Mouse (Mus musculus): ENCODE measurements around the gene Efemp2. TPM values are rescaled to one million over a fixed set of nuclear protein-coding genes. Genes with fewer than 3 reads are reported as not detected.

Efemp2 gene
- polyA plus RNA-seq, 2 experiments from 2014 or later = 1.5 to 4.6 TPM

GRCm38 (mm10) chr19:5455037-5455436, 18.7 kb upstream of the Efemp2 start:
- no peak for ATAC-seq

GRCm38 (mm10) chr19:5455568-5455967, 18.2 kb upstream of the Efemp2 start:
- ATAC-seq = no peak

DNA sequence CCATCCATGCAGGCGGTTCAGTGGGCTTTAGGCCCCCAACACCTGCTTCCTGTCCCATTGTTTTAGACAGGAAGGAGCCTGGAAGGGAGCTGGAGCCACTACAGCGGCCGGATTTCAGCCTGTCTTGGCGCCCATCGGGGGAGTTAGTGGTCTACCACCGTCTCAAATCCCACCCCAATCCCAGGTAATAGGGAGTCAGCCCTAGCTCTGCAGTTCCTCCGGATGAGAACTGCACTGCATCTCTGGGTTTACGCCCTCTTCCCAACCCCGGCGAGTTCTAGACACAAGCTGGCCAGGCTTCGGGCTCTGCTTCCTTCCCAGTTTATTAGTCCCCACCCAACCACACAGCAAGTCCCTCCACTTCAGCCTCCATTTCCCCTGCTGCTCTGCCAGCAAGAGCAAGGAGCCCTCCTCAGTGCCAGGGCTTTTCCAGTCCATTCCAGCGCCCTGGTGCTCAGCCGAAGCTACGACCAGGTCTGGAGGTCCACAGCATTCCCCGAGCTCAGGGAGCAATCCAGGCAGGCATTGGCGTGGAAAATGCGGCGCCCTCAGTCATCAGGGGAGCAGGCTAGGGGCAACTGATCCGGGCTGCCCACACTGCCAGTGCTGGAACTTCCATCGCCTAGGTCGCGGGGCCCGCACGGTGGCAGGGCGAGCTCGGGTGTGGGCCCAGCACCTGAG, 17.4 kb upstream of the Efemp2 start:
- no peak for ATAC-seq

- ATAC-seq = peak; percentile 88
Observed at GRCm38 (mm10) chr19:5456922-5457745, 16.6 kb upstream of the Efemp2 start.

- peak; percentile 11 for ATAC-seq
Observed at GRCm38 (mm10) chr19:5457746-5458442, 15.9 kb upstream of the Efemp2 start, which contains the start of gene Ccdc85b. TSS of gene Ccdc85b (minus strand) at chr19:5457894.

DNA sequence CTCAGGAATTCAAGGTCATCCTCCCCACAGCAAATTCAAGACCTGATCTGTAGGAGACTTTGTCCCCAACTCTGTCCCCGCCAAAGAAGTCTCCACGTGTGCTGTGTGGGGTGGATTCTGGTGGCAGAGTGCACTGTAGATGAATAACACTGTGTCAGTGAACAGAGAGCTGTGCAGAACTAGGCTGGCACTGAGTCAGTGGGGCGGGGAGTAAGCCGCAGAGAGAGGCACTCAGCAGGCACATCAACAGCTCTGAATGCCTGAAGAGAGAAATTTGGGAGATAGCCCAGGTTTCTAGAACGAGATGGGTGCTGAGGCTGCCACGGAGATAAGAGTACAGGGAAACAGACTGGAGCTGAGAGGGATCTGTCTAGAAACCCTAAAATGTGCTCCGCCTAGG, 14.7 kb upstream of the Efemp2 start:
- no peak for ATAC-seq

GRCm38 (mm10) chr19:5459896-5460295, 13.9 kb upstream of the Efemp2 start:
- ATAC-seq = no peak

GRCm38 (mm10) chr19:5460465-5460911, 13.3 kb upstream of the Efemp2 start, which contains the start of gene Fibp:
TSS of gene Fibp (plus strand) at chr19:5460615.
- peak; percentile 68 for ATAC-seq

DNA sequence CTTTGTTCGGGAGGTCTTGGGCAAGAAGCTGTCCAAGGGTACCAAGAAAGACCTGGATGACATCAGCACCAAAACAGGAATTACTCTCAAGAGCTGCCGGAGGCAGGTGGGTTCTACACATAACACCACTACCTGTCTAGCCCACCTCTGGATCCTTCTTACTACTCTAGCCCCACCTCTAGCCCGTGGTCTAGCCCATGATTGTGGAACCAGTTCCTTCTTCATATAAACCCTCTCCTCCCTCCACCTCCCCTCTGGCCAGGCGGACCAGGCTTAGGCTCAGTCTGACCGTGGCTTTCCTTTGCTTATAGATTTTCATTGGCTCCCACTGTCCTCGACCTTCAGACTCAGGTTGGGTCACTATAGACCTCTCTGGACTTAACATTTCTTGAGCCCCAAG, 12.3 kb upstream of the Efemp2 start:
- ATAC-seq = no peak

DNA sequence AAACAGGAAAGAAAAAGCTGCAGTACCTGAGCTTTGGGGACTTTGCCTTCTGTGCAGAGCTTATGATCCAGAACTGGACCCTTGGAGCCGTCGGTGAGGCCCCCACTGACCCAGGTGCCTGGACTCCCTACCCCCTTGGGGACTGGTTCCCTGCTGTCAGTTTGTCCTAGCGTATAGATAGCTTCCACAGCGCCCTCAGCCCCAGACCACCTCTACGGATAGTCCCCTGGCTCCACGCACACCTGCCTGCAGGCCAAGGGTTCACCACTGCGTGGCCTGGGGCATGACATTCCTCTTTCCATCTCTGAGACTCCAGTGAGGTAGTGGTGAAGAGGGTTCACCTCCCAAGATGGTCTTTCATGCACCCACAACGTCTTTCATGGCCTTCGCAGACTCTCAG, 10.5 kb upstream of the Efemp2 start:
- ATAC-seq = no peak

DNA sequence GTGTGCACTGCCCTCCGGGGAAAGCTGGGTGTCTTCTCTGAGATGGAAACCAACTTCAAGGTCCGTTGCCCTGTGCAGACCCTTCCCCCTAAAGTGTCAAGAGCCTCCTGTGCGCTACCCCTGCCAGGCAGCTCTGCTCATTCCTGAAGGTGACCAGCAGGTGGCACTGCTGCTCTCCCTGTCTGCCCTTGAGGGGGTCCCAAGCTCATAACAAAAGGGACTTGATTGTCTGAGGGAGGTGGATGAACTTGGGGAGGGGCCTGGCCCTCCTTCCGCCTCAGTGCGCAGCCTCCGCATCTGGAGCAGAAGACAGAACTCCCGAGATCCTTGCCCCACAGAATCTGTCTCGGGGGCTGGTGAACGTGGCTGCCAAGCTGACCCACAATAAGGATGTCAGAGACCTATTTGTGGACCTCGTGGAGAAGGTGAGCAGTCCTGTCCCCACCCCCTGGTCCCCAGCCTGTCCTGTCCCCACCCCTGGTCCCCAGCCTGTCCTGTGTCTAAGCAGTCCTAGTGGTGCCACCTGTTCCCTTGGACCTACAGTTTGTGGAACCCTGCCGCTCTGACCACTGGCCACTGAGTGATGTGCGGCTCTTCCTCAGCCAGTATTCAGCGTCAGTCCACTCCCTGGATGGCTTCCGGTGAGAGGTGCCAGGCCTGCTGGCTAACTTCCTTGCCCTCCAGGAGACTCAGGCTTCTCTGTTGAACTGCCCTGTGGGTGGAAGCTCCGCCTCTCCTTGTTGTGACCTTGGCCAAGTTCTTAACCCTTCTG, 9.8 kb upstream of the Efemp2 start:
- no peak for ATAC-seq

- ATAC-seq = no peak
Observed at GRCm38 (mm10) chr19:5465037-5465436, 8.7 kb upstream of the Efemp2 start.

DNA sequence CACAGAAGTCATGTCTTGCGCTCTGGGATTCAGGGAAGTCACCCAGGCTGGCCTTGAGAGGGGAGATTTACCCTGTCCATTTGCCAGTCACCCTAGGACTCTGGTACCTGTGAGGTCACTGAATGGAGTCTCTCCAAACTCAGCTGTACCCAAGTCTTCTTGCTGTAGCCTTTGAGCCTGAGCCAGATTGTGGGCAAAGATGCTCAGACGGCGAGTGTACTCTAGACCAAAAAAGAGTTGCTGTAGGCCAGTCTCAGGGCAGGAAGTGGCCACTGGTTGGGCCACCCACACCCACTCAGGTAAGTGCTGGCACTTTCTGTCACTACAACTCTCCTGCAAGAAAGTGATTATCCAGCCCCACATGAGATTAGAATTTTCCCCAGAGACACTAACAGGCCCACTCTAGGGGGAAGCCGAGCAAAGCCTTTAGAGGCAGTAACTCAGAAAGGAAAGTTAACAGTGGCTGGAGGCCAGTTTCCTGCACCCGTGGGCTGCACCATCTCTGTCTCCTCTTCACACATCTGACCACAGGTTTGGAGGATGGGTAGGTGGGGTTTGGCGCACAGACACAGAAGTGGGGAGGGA, 6.7 kb upstream of the Efemp2 start:
- no peak for ATAC-seq

DNA sequence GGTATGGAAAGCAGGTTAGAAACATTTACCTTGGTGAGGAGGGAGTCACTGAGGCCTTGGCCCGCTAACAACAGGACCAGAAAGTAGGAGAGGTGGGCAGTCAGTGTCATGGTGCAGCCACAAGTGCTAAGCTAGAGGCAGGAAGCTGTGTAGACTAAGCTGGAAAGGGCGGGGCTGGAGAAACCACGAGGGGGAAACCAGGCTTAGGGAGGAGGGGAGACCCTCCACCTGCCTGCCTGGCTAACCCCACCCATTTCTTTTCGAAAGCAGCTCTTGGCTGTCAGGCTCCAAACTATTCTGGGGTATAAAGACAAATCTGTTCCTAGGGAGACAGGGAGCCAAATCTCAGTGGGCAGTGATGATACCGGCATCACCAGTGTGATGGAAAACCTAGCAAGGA, 5.4 kb upstream of the Efemp2 start, which contains the start of gene Ctsw:
TSS of gene Ctsw (minus strand) at position 134 of the 400 bp plus-strand sequence.
- peak; percentile 89 for ATAC-seq

- no peak for ATAC-seq
Observed at GRCm38 (mm10) chr19:5471846-5472245, 1.9 kb upstream of the Efemp2 start.

GRCm38 (mm10) chr19:5472857-5473256, 897 bp upstream of the Efemp2 start:
- no peak for ATAC-seq

DNA sequence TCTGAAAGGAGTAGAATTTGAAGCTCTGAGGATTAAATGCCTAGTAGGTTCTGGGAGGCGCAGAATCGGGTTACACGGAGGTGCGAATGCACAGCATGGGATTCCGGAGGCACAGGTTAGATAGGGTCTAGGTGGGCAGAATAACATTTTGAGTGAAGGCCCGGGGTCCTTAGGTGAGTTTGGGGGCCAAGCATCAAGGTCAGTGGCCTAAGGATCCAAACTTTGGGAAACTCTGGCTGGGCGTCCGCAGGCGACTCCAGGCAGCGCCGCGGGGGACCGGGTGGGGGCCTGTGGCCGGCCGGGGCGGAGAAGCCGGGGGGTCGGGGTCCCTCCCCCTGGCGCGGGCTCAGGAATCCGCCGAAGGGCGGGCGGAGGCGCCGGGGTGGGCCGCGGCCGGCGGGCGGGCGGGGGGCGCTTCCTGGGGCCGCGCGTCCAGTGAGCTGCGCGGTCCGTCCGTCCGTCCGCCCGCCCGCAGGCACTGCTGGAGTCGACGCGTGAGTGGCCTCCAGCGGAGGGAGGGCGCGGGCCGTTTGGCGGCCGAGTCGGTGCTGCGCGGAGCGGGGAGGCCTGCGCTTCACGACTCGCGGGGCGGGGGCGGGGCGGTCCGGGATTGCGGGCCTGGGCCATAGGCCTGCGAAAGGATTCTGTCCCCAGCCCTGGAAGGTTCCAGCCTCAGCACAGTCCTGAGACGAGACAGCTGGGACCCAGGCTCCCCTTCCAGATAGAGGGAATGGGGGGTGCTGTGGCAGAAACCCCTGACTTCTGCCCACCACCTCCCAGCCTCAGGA, 721 bp downstream of the Efemp2 start:
- no peak for ATAC-seq

- ATAC-seq = no peak
Observed at GRCm38 (mm10) chr19:5475069-5475714, 1.4 kb downstream of the Efemp2 start.

DNA sequence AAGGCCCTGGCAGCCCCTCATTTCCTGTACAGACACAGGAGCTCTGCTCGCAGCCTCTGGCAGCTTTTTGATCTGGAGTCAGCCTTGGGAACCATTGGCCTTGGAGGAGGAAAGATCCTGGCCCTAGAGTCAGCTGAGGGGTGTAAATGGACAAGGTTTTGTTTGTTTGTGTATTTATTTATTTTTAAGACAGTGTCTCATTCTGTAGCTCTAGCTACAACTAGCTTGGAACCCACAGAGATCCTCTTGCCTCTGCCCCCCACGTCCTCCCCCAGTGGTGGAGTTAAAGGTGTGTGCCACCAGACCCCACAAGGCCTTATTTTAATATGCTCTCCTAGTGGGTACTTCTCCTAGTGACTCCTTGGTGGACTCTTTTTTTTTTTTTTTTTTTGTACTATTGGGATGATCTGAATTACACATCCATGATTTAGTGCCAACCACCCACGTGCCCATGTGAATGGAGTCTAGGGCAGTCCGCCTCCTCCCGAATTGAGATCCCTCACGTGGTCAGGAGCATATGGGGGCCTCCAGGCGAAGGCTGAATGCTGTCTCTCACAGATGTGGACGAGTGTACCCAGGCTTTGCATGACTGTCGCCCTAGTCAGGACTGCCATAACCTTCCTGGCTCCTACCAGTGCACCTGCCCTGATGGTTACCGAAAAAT, 3.4 kb downstream of the Efemp2 start:
- no peak for ATAC-seq

Measured in CD4-positive, CD25-positive, alpha-beta regulatory T cell, adult 4 months (primary cell).